Mouse (Mus musculus) neural tube, embryonic 15.5 days (tissue): ENCODE data around the gene Lats1. TPM values are rescaled to one million over a fixed set of nuclear protein-coding genes. Genes with fewer than 3 reads are reported as not detected.

Experiments
- ATAC-seq: fragments of 200-750 bp; cut with Nextera tagmentation; 2 replicates; pipeline ENCODE4 v1.8.0; 2017; ENCODE audit warnings: mild to moderate bottlenecking, moderate TSS enrichment, moderate library complexity; ENCODE audit not compliant: low FRiP score
- H3K27ac ChIP-seq: fragments of 300-500 bp; sonication (generic); replicated peaks from 2 replicates; pipeline ENCODE4 v1.5.1; 2015; ENCODE audit warnings: mild to moderate bottlenecking, inconsistent platforms
- H3K27me3 ChIP-seq: fragments of 300-500 bp; sonication (generic); replicated peaks from 2 replicates; pipeline ENCODE4 v1.6.1; 2015; ENCODE audit warnings: inconsistent platforms
- H3K36me3 ChIP-seq: fragments of 300-500 bp; sonication (generic); 2 replicates; pipeline ENCODE4 v1.6.1; 2015; ENCODE audit warnings: inconsistent platforms
- H3K4me1 ChIP-seq: fragments of 300-500 bp; sonication (generic); 2 replicates; pipeline ENCODE4 v1.6.1; 2015; ENCODE audit warnings: inconsistent platforms
- H3K4me2 ChIP-seq: fragments of 300-500 bp; sonication (generic); 2 replicates; pipeline ENCODE4 v1.6.1; 2015; ENCODE audit warnings: inconsistent platforms, mild to moderate bottlenecking, moderate library complexity
- H3K4me3 ChIP-seq: fragments of 300-500 bp; sonication (generic); replicated peaks from 2 replicates; pipeline ENCODE4 v1.5.1; 2015; ENCODE audit warnings: mild to moderate bottlenecking, inconsistent platforms
- H3K9ac ChIP-seq: fragments of 300-500 bp; sonication (generic); replicated peaks from 2 replicates; pipeline ENCODE4 v1.6.1; 2015; ENCODE audit warnings: mild to moderate bottlenecking, inconsistent platforms
- H3K9me3 ChIP-seq: fragments of 300-500 bp; sonication (generic); replicated peaks from 2 replicates; pipeline ENCODE4 v1.6.1; 2016; ENCODE audit warnings: inconsistent platforms
- WGBS: fragments of 180-500 bp; shearing (Covaris S2); methylation state at CpG from one replicate; pipeline ENCODE4 v1.1.7; 2015; ENCODE audit warnings: mixed read lengths; 5-methylcytosine and 5-hydroxymethylcytosine counted together
- polyA plus RNA-seq: library from polyadenylated mRNA; unstranded; fragments of >200 nt; fragmentation: Nextera tagmentation; extraction: Ambion mirVana; gene quantifications from 2 replicates; pipeline ENCODE4 v1.2.1, GENCODE M21; 2015

Lats1 gene
- polyA plus RNA-seq, result 7.7 and 7.8 TPM in 2 replicates

GRCm38 (mm10) chr10:7680731-7681301 lies at the start of gene Lats1, which contains the start of gene Pcmt1:
Gene Lats1 (plus strand): TSS chr10:7681214.
Gene Pcmt1 (minus strand): TSS chr10:7681136.
- peak within 1 kb of the TSS; percentile 96 for H3K4me3 ChIP-seq
- peak within 1 kb of the TSS; percentile 96 for H3K27ac ChIP-seq
- H3K36me3 ChIP-seq, result peaks cover 27% of the 10 kb centered on the region
- H3K9me3 ChIP-seq, result no peaks in the 10 kb centered on the region
- H3K9ac ChIP-seq, result peak within 1 kb of the TSS; percentile 97
- peak within 1 kb of the TSS; percentile 73 for H3K4me2 ChIP-seq
- no peaks in the 10 kb centered on the region for H3K27me3 ChIP-seq
- ATAC-seq, result peak; percentile 91
- under 1% methylated on average over 65 of the region's 65 CpGs for WGBS
- peaks cover 49% of the 10 kb centered on the region for H3K4me1 ChIP-seq

GRCm38 (mm10) chr10:7640366-7640765 lies 40.6 kb upstream of the Lats1 start:
- 96% methylated on average over 12 of the region's 12 CpGs for WGBS
- H3K9me3 ChIP-seq, result no peaks in the 10 kb centered on the region
- no peak overlapping the region for H3K4me2 ChIP-seq
- no peak overlapping the region for H3K9ac ChIP-seq
- H3K4me3 ChIP-seq, result no peak overlapping the region
- H3K27ac ChIP-seq, result no peak overlapping the region
- H3K4me1 ChIP-seq, result no peaks in the 10 kb centered on the region
- ATAC-seq, result no peak
- peaks cover 61% of the 10 kb centered on the region for H3K36me3 ChIP-seq
- no peaks in the 10 kb centered on the region for H3K27me3 ChIP-seq

- Histone ChIP-seq H3K4me3 (no peak overlapping the region), H3K4me2 (no peak overlapping the region), H3K27me3 (no peaks in the 10 kb centered on the region), H3K9me3 (no peaks in the 10 kb centered on the region), H3K36me3 (peaks cover 53% of the 10 kb centered on the region), H3K27ac (no peak overlapping the region), H3K4me1 (no peaks in the 10 kb centered on the region), H3K9ac (no peak overlapping the region)
- ATAC-seq, result no peak
- 92% methylated on average over 2 of the region's 2 CpGs for WGBS
Measured at GRCm38 (mm10) chr10:7645911-7646310, 35.1 kb upstream of the Lats1 start.

GRCm38 (mm10) chr10:7649059-7649458 lies 32.0 kb upstream of the Lats1 start:
- Histone ChIP-seq H3K4me1 (no peaks in the 10 kb centered on the region), H3K4me3 (no peak overlapping the region), H3K27ac (no peak overlapping the region), H3K9ac (no peak overlapping the region), H3K4me2 (no peak overlapping the region), H3K36me3 (peaks cover 32% of the 10 kb centered on the region), H3K27me3 (no peaks in the 10 kb centered on the region), H3K9me3 (no peaks in the 10 kb centered on the region)
- ATAC-seq, result no peak
- WGBS, result 84% methylated on average over 4 of the region's 4 CpGs

GRCm38 (mm10) chr10:7651057-7651456 lies 30.0 kb upstream of the Lats1 start:
- no peak for ATAC-seq
- no peak overlapping the region for H3K4me2 ChIP-seq
- 87% methylated on average over 2 of the region's 2 CpGs for WGBS

GRCm38 (mm10) chr10:7662471-7663141 lies 18.4 kb upstream of the Lats1 start:
- peaks cover 12% of the 10 kb centered on the region for H3K4me1 ChIP-seq
- H3K36me3 ChIP-seq, result no peaks in the 10 kb centered on the region
- peak; percentile 70 for ATAC-seq
- H3K4me2 ChIP-seq, result peak overlapping the region; percentile 89
- peak overlapping the region; percentile 98 for H3K27ac ChIP-seq
- H3K4me3 ChIP-seq, result peak overlapping the region; percentile 97
- H3K9me3 ChIP-seq, result no peaks in the 10 kb centered on the region
- no peaks in the 10 kb centered on the region for H3K27me3 ChIP-seq
- WGBS, result under 1% methylated on average over 44 of the region's 44 CpGs
- H3K9ac ChIP-seq, result peak overlapping the region; percentile 96

More at GRCm38 (mm10) chr10:7651057-7651456, 30.0 kb upstream of the Lats1 start:
- Histone ChIP-seq H3K27ac (no peak overlapping the region), H3K4me1 (no peaks in the 10 kb centered on the region), H3K4me3 (no peak overlapping the region), H3K27me3 (no peaks in the 10 kb centered on the region), H3K9me3 (no peaks in the 10 kb centered on the region), H3K36me3 (peaks cover 24% of the 10 kb centered on the region), H3K9ac (no peak overlapping the region)

GRCm38 (mm10) chr10:7663159-7664026 lies 17.6 kb upstream of the Lats1 start:
- under 1% methylated on average over 63 of the region's 64 CpGs for WGBS
- ATAC-seq, result peak; percentile 94

GRCm38 (mm10) chr10:7664027-7664526 lies 16.9 kb upstream of the Lats1 start:
- Histone ChIP-seq H3K36me3 (no peaks in the 10 kb centered on the region), H3K4me3 (peak overlapping the region; percentile 97), H3K4me1 (peaks cover 21% of the 10 kb centered on the region), H3K27ac (peak overlapping the region; percentile 98), H3K9me3 (no peaks in the 10 kb centered on the region), H3K27me3 (no peaks in the 10 kb centered on the region), H3K4me2 (peak overlapping the region; percentile 89), H3K9ac (peak overlapping the region; percentile 96)
- WGBS, result 74% methylated on average over 6 of the region's 6 CpGs
- no peak for ATAC-seq

More at GRCm38 (mm10) chr10:7663159-7664026, 17.6 kb upstream of the Lats1 start:
- no peaks in the 10 kb centered on the region for H3K36me3 ChIP-seq
- H3K27me3 ChIP-seq, result no peaks in the 10 kb centered on the region
- peak overlapping the region; percentile 97 for H3K4me3 ChIP-seq
- H3K27ac ChIP-seq, result peak overlapping the region; percentile 98
- no peaks in the 10 kb centered on the region for H3K9me3 ChIP-seq
- peaks cover 19% of the 10 kb centered on the region for H3K4me1 ChIP-seq
- peak overlapping the region; percentile 96 for H3K9ac ChIP-seq
- peak overlapping the region; percentile 89 for H3K4me2 ChIP-seq

GRCm38 (mm10) chr10:7664889-7665288 lies 16.1 kb upstream of the Lats1 start:
- no peak overlapping the region for H3K4me3 ChIP-seq
- H3K9ac ChIP-seq, result no peak overlapping the region
- H3K4me1 ChIP-seq, result peaks cover 21% of the 10 kb centered on the region
- WGBS, result 93% methylated on average over 1 of the region's 1 CpGs
- H3K4me2 ChIP-seq, result no peak overlapping the region
- H3K27me3 ChIP-seq, result no peaks in the 10 kb centered on the region
- ATAC-seq, result no peak
- 0 out of 2 replicates have a peak, but pooled peaks cover 2% of the 10 kb centered on the region for H3K36me3 ChIP-seq
- no peak overlapping the region for H3K27ac ChIP-seq
- H3K9me3 ChIP-seq, result no peaks in the 10 kb centered on the region

- Histone ChIP-seq H3K4me1 (peaks cover 15% of the 10 kb centered on the region), H3K36me3 (0 out of 2 replicates have a peak, but pooled peaks cover 6% of the 10 kb centered on the region), H3K4me3 (peak within 1 kb of the TSS; percentile 81), H3K4me2 (peak within 1 kb of the TSS; percentile 78), H3K9me3 (no peaks in the 10 kb centered on the region), H3K27ac (peak within 1 kb of the TSS; percentile 83), H3K9ac (peak within 1 kb of the TSS; percentile 65), H3K27me3 (no peaks in the 10 kb centered on the region)
- ATAC-seq, result peak; percentile 84
- WGBS, result 0% methylated on average over 24 of the region's 24 CpGs
Measured at GRCm38 (mm10) chr10:7667342-7667802, 13.6 kb upstream of the Lats1 start, which contains the start of gene Nup43. Gene Nup43 (plus strand): TSS chr10:7667503.

GRCm38 (mm10) chr10:7673673-7674072 lies 7.3 kb upstream of the Lats1 start:
- H3K9me3 ChIP-seq, result no peaks in the 10 kb centered on the region
- H3K4me3 ChIP-seq, result no peak overlapping the region
- no peak overlapping the region for H3K27ac ChIP-seq
- H3K4me2 ChIP-seq, result no peak overlapping the region
- WGBS, result 65% methylated on average over 1 of the region's 1 CpGs
- no peaks in the 10 kb centered on the region for H3K27me3 ChIP-seq
- H3K9ac ChIP-seq, result no peak overlapping the region
- H3K36me3 ChIP-seq, result peaks cover 37% of the 10 kb centered on the region
- peaks cover 6% of the 10 kb centered on the region for H3K4me1 ChIP-seq
- ATAC-seq, result no peak; the same call in 1 of the 2 replicates
